Mouse (Mus musculus) heart, embryonic 13.5 days (tissue): ENCODE results near the gene Krt15. TPM values are rescaled to one million over a fixed set of nuclear protein-coding genes. Genes with fewer than 3 reads are reported as not detected.

ENCODE experiments used
- polyA plus RNA-seq: library from polyadenylated mRNA; unstranded; fragments of >200 nt; fragmentation: Nextera tagmentation; extraction: Ambion mirVana; gene quantifications from 2 replicates; pipeline ENCODE4 v1.2.1, GENCODE M21; 2015

Gene Krt15
- polyA plus RNA-seq, 1 experiment from 2014 or later, result 1.2 TPM

Other genes starting within 250 kb of the Krt15 start
- not detected in 2 replicates for gene Krtap31-1, start 228.0 kb downstream of the Krt15 start, polyA plus RNA-seq
- not detected in 2 replicates for gene Gm11565, start 221.2 kb downstream of the Krt15 start, polyA plus RNA-seq
- gene Krtap31-2, start 199.6 kb downstream of the Krt15 start, polyA plus RNA-seq, result not detected in 2 replicates
- gene Krtap9-5, start 187.5 kb downstream of the Krt15 start, polyA plus RNA-seq, result not detected in 2 replicates
- gene Krtap29-1, start 156.9 kb downstream of the Krt15 start, polyA plus RNA-seq, result not detected in 2 replicates
- not detected in 2 replicates for gene Krtap16-1, start 149.3 kb downstream of the Krt15 start, polyA plus RNA-seq
- not detected in 2 replicates for gene Krtap17-1, start 141.9 kb downstream of the Krt15 start, polyA plus RNA-seq
- not detected in 2 replicates for gene Krt33a, start 119.7 kb downstream of the Krt15 start, polyA plus RNA-seq
- not detected in 2 replicates for gene Krt33b, start 106.1 kb downstream of the Krt15 start, polyA plus RNA-seq
- gene Krt34, start 94.4 kb downstream of the Krt15 start, polyA plus RNA-seq, result not detected in 2 replicates
- not detected in 2 replicates for gene Krt31, start 85.4 kb downstream of the Krt15 start, polyA plus RNA-seq
- not detected in 2 replicates for gene Krt32, start 47.7 kb downstream of the Krt15 start, polyA plus RNA-seq
- gene Krt35, start 39.7 kb downstream of the Krt15 start, polyA plus RNA-seq, result not detected in 2 replicates
- not detected in 2 replicates for gene Krt36, start 30.3 kb downstream of the Krt15 start, polyA plus RNA-seq
- not detected in 2 replicates for gene Krt13, start 14.4 kb downstream of the Krt15 start, polyA plus RNA-seq
- gene Krt19, start 12.7 kb upstream of the Krt15 start, polyA plus RNA-seq, result 72.6 and 74.0 TPM in 2 replicates
- not detected in 2 replicates for gene Krt9, start 57.3 kb upstream of the Krt15 start, polyA plus RNA-seq
- gene Krt14, start 71.6 kb upstream of the Krt15 start, polyA plus RNA-seq, result 3.0 and 3.1 TPM in 2 replicates
- gene Krt16, start 113.0 kb upstream of the Krt15 start, polyA plus RNA-seq, result not detected in 2 replicates
- gene Krt17, start 125.1 kb upstream of the Krt15 start, polyA plus RNA-seq, result 2.3 and 3.0 TPM in 2 replicates
- not detected in 2 replicates for gene Krt42, start 133.9 kb upstream of the Krt15 start, polyA plus RNA-seq
- 1,570 and 1,681 TPM in 2 replicates for gene Eif1, start 184.0 kb upstream of the Krt15 start, polyA plus RNA-seq
- gene Gast, start 198.5 kb upstream of the Krt15 start, polyA plus RNA-seq, result not detected in 2 replicates
- 8.0 and 9.3 TPM in 2 replicates for gene Hap1, start 220.2 kb upstream of the Krt15 start, polyA plus RNA-seq